Mouse (Mus musculus): ENCODE data around the gene Tas1r2.

DNA sequence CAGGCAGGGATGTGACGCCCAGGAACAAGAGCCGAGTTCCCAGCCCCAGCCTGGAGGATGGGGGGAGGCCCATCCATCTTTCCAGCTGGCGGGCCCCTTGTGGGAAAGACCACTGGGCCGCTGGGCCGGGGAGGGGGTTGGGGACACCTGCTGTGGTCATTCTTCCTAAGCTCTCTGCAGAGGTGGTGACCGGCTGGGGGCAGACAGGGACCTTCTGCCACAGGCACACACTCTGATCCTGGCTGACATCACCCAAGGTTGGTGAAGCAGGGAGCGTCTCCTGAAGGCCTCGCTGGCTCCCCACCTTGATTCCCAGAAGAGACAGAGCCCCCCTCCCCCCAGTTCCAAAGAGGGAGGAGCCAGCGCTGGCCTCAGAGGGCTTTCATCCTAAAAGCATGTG lies 44.4 kb downstream of the Tas1r2 start:
- TF ChIP-seq CTCF (IDR thresholded peaks at IDR 0.05; ENCODE audit: borderline replicate concordance, insufficient read depth, low read length): no peak
- TF ChIP-seq POLR2A (IDR thresholded peaks at IDR 0.05; ENCODE audit: low read depth, low read length): no peak
